Mouse (Mus musculus): ENCODE data around the gene Papolb.
A peak's percentile ranks its signal among the peaks of the same experiment; 100 is the strongest.

Papolb gene

GRCm38 (mm10) chr5:142518973-142519372, 10.9 kb downstream of the Papolb start:
- no peak for DNase-seq (ENCODE audit: low spot score)

DNA sequence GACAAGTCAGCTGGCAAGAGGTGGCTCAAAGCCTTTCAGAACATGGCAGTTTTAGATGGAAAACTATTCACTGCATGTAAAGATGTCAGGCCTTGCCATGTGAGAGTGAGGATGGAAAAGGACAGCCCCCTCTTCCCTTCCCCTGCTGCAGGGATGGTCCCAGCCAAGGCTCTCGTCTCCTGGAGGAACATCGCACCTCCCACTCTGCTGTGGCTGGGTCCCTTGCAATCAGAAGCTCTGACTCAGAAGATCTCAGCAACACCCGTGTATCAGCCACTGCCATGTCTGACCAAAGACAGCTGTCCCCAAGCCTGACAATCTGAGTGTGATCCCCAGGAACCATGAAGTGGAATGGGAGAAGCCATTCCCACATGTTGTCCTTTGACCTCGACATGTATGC, 17.8 kb downstream of the Papolb start:
- DNase-seq (ENCODE audit: low spot score): no peak

GRCm38 (mm10) chr5:142510061-142510414, 19.8 kb downstream of the Papolb start:
- no peak for DNase-seq (ENCODE audit: low spot score)

GRCm38 (mm10) chr5:142509141-142510060, 20.5 kb downstream of the Papolb start:
- no peak for DNase-seq (ENCODE audit: low spot score)

- no peak for DNase-seq (ENCODE audit: low spot score)
These were observed 24.0 kb downstream of the Papolb start for GRCm38 (mm10) chr5:142505695-142506423.

GRCm38 (mm10) chr5:142504175-142504574, 25.7 kb downstream of the Papolb start:
- DNase-seq (ENCODE audit: low spot score): no peak

GRCm38 (mm10) chr5:142502414-142502813, 27.5 kb downstream of the Papolb start:
- peak; percentile 85 for DNase-seq (ENCODE audit: low spot score)

- DNase-seq (ENCODE audit: low spot score): no peak
These were observed 29.0 kb downstream of the Papolb start for GRCm38 (mm10) chr5:142500918-142501317.

GRCm38 (mm10) chr5:142498964-142499363, 30.9 kb downstream of the Papolb start:
- peak; percentile 77 for DNase-seq (ENCODE audit: low spot score)

- no peak for DNase-seq (ENCODE audit: low spot score)
These were observed 34.4 kb downstream of the Papolb start for GRCm38 (mm10) chr5:142495321-142496096.

- no peak for DNase-seq (ENCODE audit: low spot score)
These were observed 36.6 kb downstream of the Papolb start for GRCm38 (mm10) chr5:142493307-142493706.

GRCm38 (mm10) chr5:142489955-142490707, 39.7 kb downstream of the Papolb start:
- DNase-seq (ENCODE audit: low spot score): no peak

DNA sequence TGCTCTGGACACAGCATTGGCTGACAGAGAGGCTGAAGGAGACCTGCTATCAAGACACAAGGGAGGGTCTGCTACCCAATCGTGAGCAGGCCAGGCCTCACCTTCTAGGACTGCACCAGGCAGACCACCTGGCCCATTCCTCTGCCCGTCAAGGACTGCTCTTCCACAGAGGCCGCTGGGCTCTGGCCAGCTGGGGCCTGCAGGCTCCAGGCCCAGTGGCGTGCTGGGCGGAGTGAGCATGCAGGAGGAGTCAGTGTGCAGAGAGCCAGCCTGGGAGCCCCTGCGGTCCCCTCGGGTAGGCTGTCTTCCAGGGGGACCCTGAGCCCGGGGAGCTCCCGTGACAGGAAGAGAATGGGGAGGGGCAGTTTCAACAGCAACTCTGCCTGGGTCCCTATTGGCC, 43.2 kb downstream of the Papolb start:
- no peak for DNase-seq (ENCODE audit: low spot score)

GRCm38 (mm10) chr5:142483581-142483980, 46.3 kb downstream of the Papolb start:
- no peak for DNase-seq (ENCODE audit: low spot score)

GRCm38 (mm10) chr5:142482512-142482911, 47.4 kb downstream of the Papolb start:
- DNase-seq (ENCODE audit: low spot score): no peak

DNA sequence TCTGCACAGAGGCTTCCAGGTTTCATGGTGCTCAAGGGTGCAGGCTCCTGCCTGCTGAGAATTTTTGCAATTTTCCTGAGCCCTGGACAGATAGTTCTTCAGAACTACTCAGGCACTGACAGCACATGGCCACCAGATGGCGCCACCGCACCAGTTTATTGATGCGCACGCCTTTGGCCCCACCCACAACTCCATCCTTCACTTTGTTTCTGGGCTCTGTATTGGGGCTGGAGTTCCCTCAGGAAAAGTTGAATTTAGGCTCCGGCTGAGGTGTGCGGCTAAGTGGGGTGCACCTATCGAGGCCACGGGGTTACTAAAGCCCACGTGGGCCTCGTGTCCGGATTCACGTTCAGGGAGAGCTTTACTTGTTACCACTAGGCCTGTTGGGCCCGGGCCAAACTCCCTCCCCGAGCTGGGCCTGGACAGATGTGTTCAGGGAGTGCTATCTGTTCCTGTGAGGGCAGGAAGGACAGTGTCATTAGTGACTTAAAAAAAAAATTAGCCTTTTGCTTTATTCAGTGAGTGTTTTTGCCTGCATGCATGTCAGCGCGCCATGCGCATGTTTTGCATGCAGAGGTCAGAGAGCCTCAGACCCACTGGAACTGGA, 50.9 kb downstream of the Papolb start:
- DNase-seq (ENCODE audit: low spot score): peak; percentile 97

DNA sequence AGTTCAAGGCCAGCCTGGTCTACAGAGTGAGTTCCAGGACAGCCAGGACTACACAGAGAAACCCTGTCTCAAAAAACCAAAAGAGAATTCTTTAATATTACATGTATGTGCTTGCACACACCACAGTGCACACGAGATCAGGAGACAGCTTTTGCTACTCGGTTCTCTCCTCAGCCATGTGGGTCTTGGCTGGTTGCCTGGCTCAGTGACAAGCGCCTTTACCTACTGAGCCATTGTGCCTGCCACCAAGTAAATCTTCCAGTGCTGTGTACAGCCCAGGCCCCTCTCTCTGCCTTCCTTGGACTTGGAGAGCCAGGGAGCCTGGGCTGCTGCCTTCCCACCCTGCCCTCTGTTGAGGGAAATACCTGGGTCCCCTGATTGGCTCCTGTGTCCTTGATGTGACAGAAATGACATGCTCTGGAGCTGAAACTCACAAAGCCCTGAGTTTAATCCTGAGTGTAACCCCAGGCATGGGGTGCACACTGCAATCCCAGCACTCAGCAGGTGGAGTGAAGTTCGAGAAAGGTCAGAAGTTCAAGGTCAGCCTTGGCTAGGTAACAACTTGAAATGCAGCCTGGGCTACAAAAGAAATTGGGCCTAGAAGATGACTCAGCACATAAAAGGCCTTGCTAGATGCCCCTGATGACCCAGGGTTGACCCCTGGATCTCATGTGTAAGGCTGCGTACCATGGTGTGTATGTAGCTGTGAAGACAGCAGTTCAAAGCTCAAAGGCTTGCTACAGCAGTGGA, 51.8 kb downstream of the Papolb start:
- no peak for DNase-seq (ENCODE audit: low spot score)

- DNase-seq (ENCODE audit: low spot score): peak; percentile 66
These were observed 52.5 kb downstream of the Papolb start for GRCm38 (mm10) chr5:142477346-142477745.
